Mouse (Mus musculus) T-helper 17 cell (primary cell): ENCODE data around the gene Vps13a.

Experiments
- in situ Hi-C, 2 experiments: fragments of 300-600 bp; cut with MboI, MseI; formaldehyde crosslinking; loops; 1 replicate in 1 of 2; 2 replicates in 1 of 2; pipeline ENCODE4 v1.15.1; 2025; ENCODE audit warnings: high pct_unique_total_duplicates in 2 of 2

The Vps13a gene

GRCm38 (mm10) chr19:16593256-16593974 is 187.3 kb downstream of the Vps13a start:
- in situ Hi-C loops: loop anchor here in 1 of 2 experiments (25.0 kb wide), 1 partner anchor 531 kb away; no protein-coding TSS in a partner anchor

- in situ Hi-C loops: loop anchor here (10.0 to 25.0 kb wide), 2 partner anchors 523 to 829 kb away; no protein-coding TSS in a partner anchor
These were observed 195.4 kb downstream of the Vps13a start for GRCm38 (mm10) chr19:16585379-16585778.

- in situ Hi-C loops: loop anchor here (10.0 to 25.0 kb wide), 2 partner anchors 522 to 830 kb away; no protein-coding TSS in a partner anchor
These were observed 196.2 kb downstream of the Vps13a start for GRCm38 (mm10) chr19:16584546-16584945.

- in situ Hi-C loops: loop anchor here (10.0 to 25.0 kb wide), 2 partner anchors 518 to 834 kb away; no protein-coding TSS in a partner anchor
These were observed 200.2 kb downstream of the Vps13a start for GRCm38 (mm10) chr19:16580501-16580900.

GRCm38 (mm10) chr19:16579656-16580260 is 201.0 kb downstream of the Vps13a start:
- in situ Hi-C loops: loop anchor here (10.0 to 25.0 kb wide), 2 partner anchors 517 to 835 kb away; no protein-coding TSS in a partner anchor

GRCm38 (mm10) chr19:16576790-16577189 is 203.9 kb downstream of the Vps13a start:
- in situ Hi-C loops: loop anchor here in 1 of 2 experiments (25.0 kb wide), 1 partner anchor 514 kb away; no protein-coding TSS in a partner anchor
